Mouse (Mus musculus): ENCODE results near the gene Nutf2-ps1.

- TF ChIP-seq CTCF (IDR thresholded peaks at IDR 0.05; ENCODE audit: low read depth) (no peak), EP300 (optimal IDR thresholded peaks at IDR 0.05) (no peak)
Measured at GRCm38 (mm10) chr19:53600549-53601362, 11.9 kb upstream of the Nutf2-ps1 start.
